Mouse (Mus musculus) kidney, adult 2 months (tissue): ENCODE measurements around the gene Aak1.

Experiments
- CTCF ChIP-seq: fragments of 200-500 bp; conservative IDR thresholded peaks from 2 replicates; pipeline ENCODE4 v1.5.1; 2011; ENCODE audit warnings: low read depth, mild to moderate bottlenecking, control low read depth, low read length, moderate library complexity, mixed read lengths; ENCODE audit not compliant: insufficient read depth, insufficient read length
- POLR2A ChIP-seq: fragments of 200-500 bp; IDR thresholded peaks from one replicate; pipeline ENCODE4 v1.6.1; 2011; ENCODE audit warnings: low read depth, low read length, control low read depth

DNA sequence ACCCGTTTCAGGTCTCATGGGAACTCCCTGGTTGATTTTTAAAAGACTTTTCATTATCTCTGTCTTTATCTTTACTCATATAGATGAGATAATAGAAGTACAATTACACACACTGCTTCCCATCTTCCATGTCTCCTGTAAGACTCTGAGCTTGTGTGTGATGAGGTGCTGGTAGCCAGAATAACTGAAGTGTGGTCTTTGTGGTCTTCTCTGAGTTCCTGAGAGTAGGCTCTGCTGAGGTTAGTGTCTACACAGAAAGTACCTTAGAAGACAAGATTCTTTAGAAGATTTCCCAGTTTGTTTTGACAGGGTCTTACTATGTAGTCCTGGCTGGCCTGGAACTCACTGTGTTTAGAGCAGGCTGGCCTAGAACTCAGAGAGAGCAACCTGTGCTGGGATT is 27.1 kb downstream of the Aak1 start:
- TF ChIP-seq CTCF (no peak), POLR2A (no peak)
